Mouse (Mus musculus): Measurements from ENCODE around the gene Dhx38. TPM values are rescaled to one million over a fixed set of nuclear protein-coding genes. Genes with fewer than 3 reads are reported as not detected.

Dhx38 gene
- 22.1 and 23.3 TPM in 2 replicates for polyA plus RNA-seq (2014; fragmentation: Nextera tagmentation; extraction: Ambion mirVana)

- H3K4me2 ChIP-seq (ENCODE audit: low read length): peak within 1 kb of the TSS; percentile 99
- DNase-seq (ENCODE audit: low spot score): peak; percentile 96
- WGBS: under 1% methylated on average over 52 of the region's 52 CpGs
These were observed at the start of gene Dhx38, which contains the start of gene Txnl4b for GRCm38 (mm10) chr8:109565498-109566333. Gene Dhx38, minus strand, starts transcription at chr8:109565861. Gene Txnl4b, plus strand, starts transcription at chr8:109565892.

DNA sequence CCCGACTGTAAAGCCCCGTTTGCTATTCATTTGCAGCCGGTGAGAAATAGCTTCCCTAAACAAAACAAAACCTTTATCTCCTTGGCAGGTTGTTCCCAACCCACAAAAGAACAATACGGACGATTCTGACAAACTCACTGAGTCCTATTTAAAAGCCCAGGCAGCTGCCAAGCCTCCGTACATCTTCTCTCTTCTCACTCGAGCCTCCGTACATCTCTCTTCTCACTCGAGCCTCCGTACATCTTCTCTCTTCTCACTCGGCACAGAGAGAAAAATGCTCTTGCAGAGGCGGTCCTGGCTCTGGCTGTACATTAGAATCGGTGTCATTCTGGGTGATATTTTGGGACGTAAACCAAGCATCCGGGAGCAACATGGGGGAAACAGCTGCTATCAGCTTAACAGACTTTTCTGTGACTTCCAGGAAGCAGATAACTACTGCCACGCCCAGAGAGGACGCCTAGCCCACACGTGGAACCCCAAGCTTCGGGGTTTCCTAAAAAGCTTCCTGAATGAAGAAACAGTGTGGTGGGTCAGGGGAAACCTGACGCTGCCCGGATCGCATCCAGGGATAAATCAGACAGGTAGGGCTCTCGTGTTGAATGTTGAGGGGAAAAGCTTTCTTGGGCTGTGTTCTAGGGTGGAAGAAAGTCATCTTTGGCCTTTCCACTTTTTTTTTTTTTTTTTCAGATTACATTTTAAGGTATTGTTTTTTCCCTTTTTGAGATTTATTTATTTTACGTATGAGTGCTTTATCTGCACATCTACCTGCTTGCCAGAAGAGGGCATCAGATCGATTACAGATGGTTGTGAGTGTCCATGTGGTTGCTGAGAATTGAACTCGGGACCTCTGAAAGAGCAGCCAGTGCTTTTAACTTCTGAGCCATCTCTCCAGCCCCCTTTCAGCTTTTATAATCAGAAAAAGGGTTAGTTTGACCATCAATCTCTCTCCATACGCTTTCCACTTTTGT lies 48.9 kb upstream of the Dhx38 start, which contains the start of gene Pkd1l3:
TSS of gene Pkd1l3 (plus strand) at position 275 of the 968 bp plus-strand sequence.
- ATAC-seq (replicated peaks; ENCODE audit: low FRiP score, low TSS enrichment, low read depth) (no peak), DNase-seq (ENCODE audit: low spot score) (no peak)
- Histone ChIP-seq H3K9me3 (ENCODE audit: control insufficient read depth, low read length) (no peaks in the 10 kb centered on the region), H3K4me3 (ENCODE audit: low read depth, low read length) (no peak within 1 kb of the TSS), H3K27ac (ENCODE audit: low read depth) (no peak within 1 kb of the TSS), H3K4me1 (replicated peaks; ENCODE audit: control insufficient read depth, insufficient read depth, low read length) (no peaks in the 10 kb centered on the region), H3K36me3 (ENCODE audit: control insufficient read depth, insufficient read depth, low read length) (no peaks in the 10 kb centered on the region), H3K4me2 (ENCODE audit: low read length) (peak within 1 kb of the TSS; percentile 18; the same call in 1 of the 2 replicates), H3K9ac (ENCODE audit: low read length) (no peak within 1 kb of the TSS), H3K27me3 (replicated peaks; ENCODE audit: control insufficient read depth, insufficient read depth, low read length) (no peaks in the 10 kb centered on the region)
- 62% methylated on average over 27 of the region's 27 CpGs for WGBS

More at GRCm38 (mm10) chr8:109565498-109566333, at the start of gene Dhx38, which contains the start of gene Txnl4b:
- peaks cover 8% of the 10 kb centered on the region for H3K4me1 ChIP-seq (replicated peaks; ENCODE audit: control insufficient read depth, insufficient read depth, low read length)
- ATAC-seq (replicated peaks; ENCODE audit: low FRiP score, low TSS enrichment, low read depth): peak; percentile 99
- peak within 1 kb of the TSS; percentile 92 for H3K27ac ChIP-seq (ENCODE audit: low read depth)
- no peaks in the 10 kb centered on the region for H3K9me3 ChIP-seq (ENCODE audit: control insufficient read depth, low read length)
- peak within 1 kb of the TSS; percentile 100 for H3K4me3 ChIP-seq (ENCODE audit: low read depth, low read length)
- H3K27me3 ChIP-seq (replicated peaks; ENCODE audit: control insufficient read depth, insufficient read depth, low read length): no peaks in the 10 kb centered on the region
- peaks cover 32% of the 10 kb centered on the region for H3K36me3 ChIP-seq (ENCODE audit: control insufficient read depth, insufficient read depth, low read length)
- H3K9ac ChIP-seq (ENCODE audit: low read length): peak within 1 kb of the TSS; percentile 97

DNA sequence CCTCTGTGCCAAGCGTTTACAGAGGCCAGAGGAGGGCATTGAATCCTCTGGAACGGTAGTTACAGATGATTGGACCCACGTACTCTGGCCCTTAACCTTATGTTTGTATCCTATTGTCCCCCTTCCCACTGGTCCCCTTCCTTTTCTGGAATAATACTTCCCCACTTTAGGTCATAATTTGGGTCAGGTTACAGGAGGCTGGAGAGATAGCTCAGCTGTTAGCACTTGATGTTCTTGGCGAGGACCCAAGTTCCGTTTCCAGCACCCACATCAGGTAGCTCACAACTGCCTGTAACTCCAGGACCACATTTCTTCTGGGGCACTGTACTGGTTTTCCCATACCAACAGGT lies 43.5 kb upstream of the Dhx38 start:
- DNase-seq (ENCODE audit: low spot score) (no peak), ATAC-seq (replicated peaks; ENCODE audit: low FRiP score, low TSS enrichment, low read depth) (no peak)
- no peaks in the 10 kb centered on the region for H3K9me3 ChIP-seq (ENCODE audit: control insufficient read depth, low read length)
- peak overlapping the region; percentile 97 for H3K4me2 ChIP-seq (ENCODE audit: low read length)
- H3K4me1 ChIP-seq (replicated peaks; ENCODE audit: control insufficient read depth, insufficient read depth, low read length): peaks cover 8% of the 10 kb centered on the region; the same call in 1 of the 2 replicates
- peak overlapping the region; percentile 79 for H3K4me3 ChIP-seq (ENCODE audit: low read depth, low read length)
- peaks cover 15% of the 10 kb centered on the region for H3K36me3 ChIP-seq (ENCODE audit: control insufficient read depth, insufficient read depth, low read length)
- 11% methylated on average over 5 of the region's 5 CpGs for WGBS
- H3K27ac ChIP-seq (ENCODE audit: low read depth): peak overlapping the region; percentile 98
- H3K9ac ChIP-seq (ENCODE audit: low read length): peak overlapping the region; percentile 69
- H3K27me3 ChIP-seq (replicated peaks; ENCODE audit: control insufficient read depth, insufficient read depth, low read length): no peaks in the 10 kb centered on the region

GRCm38 (mm10) chr8:109608271-109609152 lies 42.9 kb upstream of the Dhx38 start, which contains the start of gene Dhodh:
Gene Dhodh, minus strand, starts transcription at chr8:109608673.
- Histone ChIP-seq H3K4me3 (ENCODE audit: low read depth, low read length) (peak within 1 kb of the TSS; percentile 79), H3K27me3 (replicated peaks; ENCODE audit: control insufficient read depth, insufficient read depth, low read length) (no peaks in the 10 kb centered on the region), H3K27ac (ENCODE audit: low read depth) (peak within 1 kb of the TSS; percentile 98), H3K4me1 (replicated peaks; ENCODE audit: control insufficient read depth, insufficient read depth, low read length) (peaks cover 8% of the 10 kb centered on the region; the same call in 1 of the 2 replicates), H3K9ac (ENCODE audit: low read length) (peak within 1 kb of the TSS; percentile 69), H3K4me2 (ENCODE audit: low read length) (peak within 1 kb of the TSS; percentile 97), H3K36me3 (ENCODE audit: control insufficient read depth, insufficient read depth, low read length) (peaks cover 21% of the 10 kb centered on the region), H3K9me3 (ENCODE audit: control insufficient read depth, low read length) (no peaks in the 10 kb centered on the region)
- WGBS: under 1% methylated on average over 42 of the region's 42 CpGs
- ATAC-seq (replicated peaks; ENCODE audit: low FRiP score, low TSS enrichment, low read depth): peak; percentile 98
- DNase-seq (ENCODE audit: low spot score): peak; percentile 97

GRCm38 (mm10) chr8:109607650-109608049 lies 42.0 kb upstream of the Dhx38 start:
- 7% methylated on average over 12 of the region's 12 CpGs for WGBS
- peak overlapping the region; percentile 97 for H3K4me2 ChIP-seq (ENCODE audit: low read length)
- H3K27me3 ChIP-seq (replicated peaks; ENCODE audit: control insufficient read depth, insufficient read depth, low read length): no peaks in the 10 kb centered on the region
- peak overlapping the region; percentile 69 for H3K9ac ChIP-seq (ENCODE audit: low read length)
- ATAC-seq (replicated peaks; ENCODE audit: low FRiP score, low TSS enrichment, low read depth) (no peak), DNase-seq (ENCODE audit: low spot score) (peak; percentile 60)
- no peaks in the 10 kb centered on the region for H3K9me3 ChIP-seq (ENCODE audit: control insufficient read depth, low read length)
- peak overlapping the region; percentile 98; the same call in 1 of the 2 replicates for H3K27ac ChIP-seq (ENCODE audit: low read depth)
- peak overlapping the region; percentile 79 for H3K4me3 ChIP-seq (ENCODE audit: low read depth, low read length)
- H3K36me3 ChIP-seq (ENCODE audit: control insufficient read depth, insufficient read depth, low read length): peaks cover 29% of the 10 kb centered on the region
- peaks cover 8% of the 10 kb centered on the region; the same call in 1 of the 2 replicates for H3K4me1 ChIP-seq (replicated peaks; ENCODE audit: control insufficient read depth, insufficient read depth, low read length)

DNA sequence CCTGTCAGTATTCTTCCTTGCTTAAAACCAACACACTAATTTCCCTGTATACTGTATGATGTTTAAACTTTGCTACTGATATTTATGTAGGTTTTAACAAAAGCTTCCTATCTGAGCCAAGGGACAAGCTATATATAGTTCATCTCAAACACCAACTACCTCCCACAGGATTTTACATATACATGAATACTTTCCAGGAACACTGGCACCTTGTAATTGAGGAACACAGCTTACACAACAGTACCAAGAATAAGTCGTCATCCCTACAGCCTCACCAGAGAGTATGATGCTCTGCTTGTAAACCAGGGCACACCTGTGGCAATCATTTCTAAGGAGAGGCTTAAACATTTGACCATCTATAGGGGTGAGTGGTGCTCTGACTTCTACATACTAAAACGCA lies 41.1 kb upstream of the Dhx38 start:
- Histone ChIP-seq H3K27me3 (replicated peaks; ENCODE audit: control insufficient read depth, insufficient read depth, low read length) (no peaks in the 10 kb centered on the region), H3K4me2 (ENCODE audit: low read length) (no peak overlapping the region), H3K4me3 (ENCODE audit: low read depth, low read length) (no peak overlapping the region), H3K4me1 (replicated peaks; ENCODE audit: control insufficient read depth, insufficient read depth, low read length) (peaks cover 8% of the 10 kb centered on the region; the same call in 1 of the 2 replicates), H3K27ac (ENCODE audit: low read depth) (no peak overlapping the region), H3K9ac (ENCODE audit: low read length) (no peak overlapping the region), H3K9me3 (ENCODE audit: control insufficient read depth, low read length) (no peaks in the 10 kb centered on the region), H3K36me3 (ENCODE audit: control insufficient read depth, insufficient read depth, low read length) (peaks cover 38% of the 10 kb centered on the region)
- DNase-seq (ENCODE audit: low spot score) (no peak), ATAC-seq (replicated peaks; ENCODE audit: low FRiP score, low TSS enrichment, low read depth) (no peak)
- WGBS: 81% methylated on average over 2 of the region's 2 CpGs

GRCm38 (mm10) chr8:109595854-109596253 lies 30.2 kb upstream of the Dhx38 start:
- Histone ChIP-seq H3K4me3 (ENCODE audit: low read depth, low read length) (no peak overlapping the region), H3K27ac (ENCODE audit: low read depth) (no peak overlapping the region), H3K9me3 (ENCODE audit: control insufficient read depth, low read length) (no peaks in the 10 kb centered on the region), H3K9ac (ENCODE audit: low read length) (no peak overlapping the region), H3K36me3 (ENCODE audit: control insufficient read depth, insufficient read depth, low read length) (peaks cover 49% of the 10 kb centered on the region), H3K4me2 (ENCODE audit: low read length) (no peak overlapping the region), H3K27me3 (replicated peaks; ENCODE audit: control insufficient read depth, insufficient read depth, low read length) (no peaks in the 10 kb centered on the region), H3K4me1 (replicated peaks; ENCODE audit: control insufficient read depth, insufficient read depth, low read length) (no peaks in the 10 kb centered on the region)
- 54% methylated on average over 8 of the region's 8 CpGs for WGBS
- DNase-seq (ENCODE audit: low spot score) (peak; percentile 78), ATAC-seq (replicated peaks; ENCODE audit: low FRiP score, low TSS enrichment, low read depth) (no peak)

Data from intestine, embryonic 14.5 days (tissue).